Mouse (Mus musculus) ES-Bruce4 (cell line): ENCODE results near the gene Adgrb2. TPM values are rescaled to one million over a fixed set of nuclear protein-coding genes. Genes with fewer than 3 reads are reported as not detected.

Experiments
- H3K27ac ChIP-seq: 2 replicates; pipeline ENCODE4 v1.5.1; 2012; ENCODE audit warnings: low read length, inconsistent platforms; ENCODE audit not compliant: insufficient read depth
- H3K27me3 ChIP-seq: 2 replicates; pipeline ENCODE4 v1.6.1; 2012; ENCODE audit warnings: mild to moderate bottlenecking, low read length, inconsistent platforms; ENCODE audit not compliant: control insufficient read depth, poor library complexity, insufficient read depth, severe bottlenecking
- H3K36me3 ChIP-seq: 2 replicates; pipeline ENCODE4 v1.6.1; 2012; ENCODE audit warnings: inconsistent platforms, mild to moderate bottlenecking, low read length, moderate library complexity; ENCODE audit not compliant: control insufficient read depth, poor library complexity, insufficient read depth, severe bottlenecking
- H3K4me1 ChIP-seq: one replicate; pipeline ENCODE4 v1.8.1; 2011; ENCODE audit warnings: low read length; ENCODE audit not compliant: control insufficient read depth, insufficient read depth
- H3K4me3 ChIP-seq: 2 replicates; pipeline ENCODE4 v1.5.1; 2011; ENCODE audit warnings: low read depth, mild to moderate bottlenecking, low read length
- H3K9ac ChIP-seq: 2 replicates; pipeline ENCODE4 v1.6.1; 2012; ENCODE audit warnings: low read depth, mild to moderate bottlenecking, inconsistent platforms; ENCODE audit not compliant: poor library complexity, severe bottlenecking
- H3K9me3 ChIP-seq: replicated peaks from 2 replicates; pipeline ENCODE4 v1.6.1; 2012; ENCODE audit warnings: mild to moderate bottlenecking, low read length, inconsistent platforms; ENCODE audit not compliant: control insufficient read depth, poor library complexity, insufficient read depth, severe bottlenecking
- CTCF ChIP-seq: IDR thresholded peaks from one replicate; pipeline ENCODE4 v1.8.1; 2011; ENCODE audit warnings: low read depth, low read length
- EP300 ChIP-seq: IDR thresholded peaks from 2 replicates; pipeline ENCODE4 v1.6.1; 2011; ENCODE audit warnings: low read depth, low read length; ENCODE audit not compliant: insufficient read depth
- POLR2A ChIP-seq: IDR thresholded peaks from one replicate; pipeline ENCODE4 v1.8.1; 2011; ENCODE audit warnings: low read length; ENCODE audit not compliant: insufficient read depth
- polyA plus RNA-seq: library from polyadenylated mRNA; stranded (reverse); fragments of >200 nt; gene quantifications from 2 replicates; pipeline ENCODE4 v1.2.4, GENCODE M21; 2011; ENCODE audit warnings: low read depth; ENCODE audit not compliant: missing spikeins, insufficient read depth, insufficient read length

Gene Adgrb2
- polyA plus RNA-seq, 1 experiment = 4.9 TPM

DNA sequence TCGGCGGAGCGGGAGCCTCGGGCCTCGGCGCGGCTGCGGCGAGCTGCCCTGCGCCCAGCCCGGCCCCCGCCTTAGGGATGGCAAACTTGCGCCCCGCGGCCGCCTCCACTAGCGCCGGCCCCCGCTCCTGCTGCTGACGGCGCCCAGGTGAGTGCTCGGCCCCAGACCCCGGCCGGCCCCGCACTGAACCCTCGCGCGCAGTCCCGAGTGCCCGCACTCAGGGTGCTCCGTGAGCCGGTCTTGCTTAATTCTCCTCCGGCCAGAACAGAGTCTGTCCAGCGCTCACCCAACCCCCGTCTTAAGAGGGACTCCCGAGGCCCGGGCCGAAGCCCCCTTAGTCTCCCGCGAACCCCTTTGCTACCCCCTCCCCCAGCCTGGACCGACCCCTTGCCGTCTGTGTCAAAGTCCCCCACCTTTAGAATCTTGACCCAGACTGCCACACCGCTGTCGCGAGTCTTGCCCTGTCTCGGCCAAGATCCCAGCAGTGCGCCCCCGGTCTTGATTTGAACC lies 546 bp downstream of the Adgrb2 start:
- H3K9me3 ChIP-seq = no peaks in the 10 kb centered on the region
- no peak overlapping the region for H3K27ac ChIP-seq
- H3K27me3 ChIP-seq = peaks cover 16% of the 10 kb centered on the region
- TF ChIP-seq POLR2A (no peak), EP300 (no peak), CTCF (no peak)
- peak overlapping the region; percentile 75 for H3K9ac ChIP-seq
- H3K36me3 ChIP-seq = no peaks in the 10 kb centered on the region
- H3K4me3 ChIP-seq = peak overlapping the region; percentile 66
- H3K4me1 ChIP-seq = peaks cover 4% of the 10 kb centered on the region

DNA sequence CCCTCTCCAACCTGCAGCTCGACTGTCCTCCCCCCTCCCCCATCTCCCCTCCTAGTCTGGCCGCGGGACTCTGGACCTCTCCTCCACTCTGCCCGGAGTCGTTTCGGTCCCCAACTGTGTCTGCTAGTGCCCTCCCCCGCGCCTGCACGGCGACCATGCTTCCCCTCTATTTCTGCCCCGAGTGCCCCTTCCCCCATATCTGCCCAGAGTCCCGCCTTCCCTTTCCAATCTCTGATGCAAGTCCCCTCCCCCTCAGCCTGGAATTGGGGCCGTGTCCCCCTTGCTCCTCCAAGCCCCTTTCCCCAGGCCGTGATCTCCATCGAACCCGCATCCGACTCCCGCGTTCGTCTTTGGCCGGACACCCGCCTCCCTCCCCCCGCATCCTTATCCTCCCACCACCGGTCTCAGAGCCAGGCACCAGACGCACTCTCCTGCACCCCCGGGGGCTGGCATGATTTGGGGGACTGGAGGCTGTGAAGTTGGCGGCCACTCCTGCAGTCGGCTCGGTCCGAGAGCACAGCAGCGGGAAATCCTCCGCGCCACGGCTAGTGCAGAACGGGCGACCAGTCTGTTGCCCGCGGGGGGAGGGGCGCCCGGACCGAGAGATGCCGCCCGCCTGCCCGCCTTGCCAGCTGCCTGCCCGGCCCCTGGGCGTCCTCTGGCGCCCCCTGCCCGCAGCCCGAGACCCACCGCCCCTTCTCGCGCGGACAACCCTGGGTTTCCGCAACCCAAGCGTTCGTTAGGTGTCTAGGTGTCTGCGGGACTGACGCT lies 1.2 kb downstream of the Adgrb2 start:
- Histone ChIP-seq H3K9ac (peak overlapping the region; percentile 75), H3K4me1 (peaks cover 4% of the 10 kb centered on the region), H3K4me3 (peak overlapping the region; percentile 66), H3K27me3 (peaks cover 16% of the 10 kb centered on the region), H3K27ac (no peak overlapping the region), H3K9me3 (no peaks in the 10 kb centered on the region), H3K36me3 (no peaks in the 10 kb centered on the region)
- TF ChIP-seq EP300 = no peak
- peak; percentile 31 for TF ChIP-seq CTCF
- no peak for TF ChIP-seq POLR2A

DNA sequence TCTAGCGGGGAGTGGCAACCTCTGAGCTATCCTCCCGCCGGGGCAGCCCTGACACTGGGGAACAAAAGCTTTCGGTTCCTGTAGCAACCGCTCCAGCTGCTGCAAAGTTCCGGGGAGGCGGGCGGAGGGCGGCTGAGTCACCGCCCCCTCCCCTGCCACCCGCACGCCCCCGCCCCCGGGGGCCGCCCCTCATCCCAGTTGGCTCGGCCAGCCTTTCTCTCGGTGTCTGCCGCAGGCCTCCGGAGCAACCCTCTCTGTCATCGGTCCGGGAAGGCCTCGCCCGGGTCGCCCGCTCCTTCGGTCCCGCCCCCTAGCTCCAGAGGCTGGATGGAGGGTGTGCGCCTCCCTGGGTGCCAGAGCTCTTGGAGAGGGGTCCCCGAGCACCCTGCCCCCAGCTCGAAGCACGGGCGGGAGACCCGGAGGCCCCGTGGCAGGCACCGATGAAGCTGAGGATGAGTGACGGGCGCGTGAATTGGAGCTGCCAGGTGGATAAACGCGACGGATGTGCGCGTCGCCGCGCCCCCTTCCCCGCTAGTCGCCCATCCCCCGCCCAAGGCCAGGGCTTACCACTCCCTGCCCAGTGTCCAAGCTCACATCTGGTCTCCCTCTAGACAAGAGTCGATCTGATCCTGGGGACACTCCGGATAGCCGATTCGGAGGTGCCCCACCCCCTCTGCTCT lies 3.3 kb downstream of the Adgrb2 start:
- H3K27me3 ChIP-seq = peaks cover 16% of the 10 kb centered on the region
- no peak overlapping the region for H3K27ac ChIP-seq
- peaks cover 2% of the 10 kb centered on the region for H3K4me1 ChIP-seq

DNA sequence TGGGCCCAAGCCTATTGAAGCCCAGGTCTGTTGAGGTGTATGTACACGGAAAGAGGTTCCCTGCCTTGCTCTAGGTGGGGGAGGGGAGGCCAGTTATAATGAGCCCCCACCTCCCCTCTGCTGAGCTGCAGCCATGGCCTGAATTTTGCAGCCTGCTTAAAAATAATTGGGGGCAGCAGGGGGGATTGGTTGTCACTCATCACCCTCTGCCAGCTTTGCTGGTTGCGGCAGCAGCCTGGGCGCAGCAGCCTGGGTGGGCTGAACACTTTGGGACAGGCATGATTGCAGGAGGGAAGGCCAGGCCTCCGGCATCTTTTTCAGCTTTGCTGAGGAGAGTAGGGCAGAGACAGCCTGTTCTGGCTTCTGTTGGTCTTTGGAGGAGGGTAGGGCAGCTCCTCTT lies 5.3 kb downstream of the Adgrb2 start:
- no peak overlapping the region for H3K27ac ChIP-seq
- peaks cover 2% of the 10 kb centered on the region for H3K4me1 ChIP-seq
- H3K4me3 ChIP-seq = no peak overlapping the region
- TF ChIP-seq EP300 = no peak
- no peak for TF ChIP-seq POLR2A
- TF ChIP-seq CTCF = no peak
- H3K9me3 ChIP-seq = no peaks in the 10 kb centered on the region
- H3K36me3 ChIP-seq = no peaks in the 10 kb centered on the region
- H3K27me3 ChIP-seq = peaks cover 11% of the 10 kb centered on the region
- H3K9ac ChIP-seq = no peak overlapping the region

More for the DNA sequence above, 3.3 kb downstream of the Adgrb2 start:
- no peak overlapping the region for H3K9ac ChIP-seq
- H3K4me3 ChIP-seq = peak overlapping the region; percentile 41
- TF ChIP-seq CTCF (no peak), POLR2A (no peak), EP300 (no peak)
- no peaks in the 10 kb centered on the region for H3K36me3 ChIP-seq
- no peaks in the 10 kb centered on the region for H3K9me3 ChIP-seq

DNA sequence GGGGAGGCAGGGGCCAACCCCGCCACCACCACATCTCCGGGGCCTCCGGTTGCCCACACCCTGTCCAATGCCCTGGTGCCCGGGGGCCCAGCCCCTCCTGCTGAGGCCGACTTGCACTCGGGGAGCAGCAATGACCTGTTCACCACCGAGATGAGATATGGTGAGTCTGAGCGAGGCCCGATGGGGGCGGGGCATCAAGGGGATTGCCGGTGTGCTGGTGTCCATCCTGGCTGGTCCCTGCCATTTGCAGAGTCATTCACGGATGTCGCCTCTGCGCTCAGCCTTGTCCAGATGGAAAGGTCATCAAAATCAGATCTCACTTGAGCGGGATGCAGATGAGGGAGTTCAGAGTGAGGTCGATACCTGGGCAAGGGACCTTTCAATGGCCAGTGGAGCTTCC lies 8.1 kb downstream of the Adgrb2 start:
- Histone ChIP-seq H3K9ac (no peak overlapping the region), H3K27me3 (no peaks in the 10 kb centered on the region), H3K4me1 (no peaks in the 10 kb centered on the region), H3K27ac (no peak overlapping the region), H3K36me3 (no peaks in the 10 kb centered on the region), H3K9me3 (no peaks in the 10 kb centered on the region), H3K4me3 (no peak overlapping the region)
- TF ChIP-seq POLR2A = no peak
- TF ChIP-seq CTCF = no peak
- no peak for TF ChIP-seq EP300

DNA sequence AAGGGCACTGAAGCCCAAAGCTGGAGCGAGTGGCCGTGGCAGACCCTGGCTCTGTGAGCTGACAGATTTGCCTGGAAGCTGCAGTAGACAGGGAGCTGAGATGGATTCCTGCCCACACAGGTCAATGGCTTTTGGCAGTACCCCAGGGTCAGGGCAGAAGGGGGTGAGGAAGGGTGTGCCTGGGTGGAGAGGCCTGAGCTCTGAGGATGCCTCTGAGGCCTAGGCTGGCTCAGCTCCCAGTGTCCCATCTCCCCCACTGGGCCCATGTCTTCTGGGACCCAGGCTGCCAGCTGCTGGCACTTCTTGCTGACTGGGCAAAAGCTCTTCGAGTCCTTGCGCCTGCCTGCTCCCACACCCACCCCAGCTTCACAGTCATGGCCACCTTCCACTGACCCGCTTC lies 8.5 kb downstream of the Adgrb2 start:
- Histone ChIP-seq H3K4me3 (no peak overlapping the region), H3K9me3 (no peaks in the 10 kb centered on the region), H3K9ac (no peak overlapping the region), H3K27me3 (no peaks in the 10 kb centered on the region), H3K4me1 (no peaks in the 10 kb centered on the region), H3K27ac (no peak overlapping the region), H3K36me3 (no peaks in the 10 kb centered on the region)
- no peak for TF ChIP-seq EP300
- TF ChIP-seq CTCF = no peak
- no peak for TF ChIP-seq POLR2A
